Mouse (Mus musculus): ENCODE measurements around the gene Olfr1339. TPM values are rescaled to one million over a fixed set of nuclear protein-coding genes. Genes with fewer than 3 reads are reported as not detected.

Olfr1339 gene
- polyA plus RNA-seq (2015; fragmentation: Nextera tagmentation; extraction: Ambion mirVana): not detected in 2 replicates

DNA sequence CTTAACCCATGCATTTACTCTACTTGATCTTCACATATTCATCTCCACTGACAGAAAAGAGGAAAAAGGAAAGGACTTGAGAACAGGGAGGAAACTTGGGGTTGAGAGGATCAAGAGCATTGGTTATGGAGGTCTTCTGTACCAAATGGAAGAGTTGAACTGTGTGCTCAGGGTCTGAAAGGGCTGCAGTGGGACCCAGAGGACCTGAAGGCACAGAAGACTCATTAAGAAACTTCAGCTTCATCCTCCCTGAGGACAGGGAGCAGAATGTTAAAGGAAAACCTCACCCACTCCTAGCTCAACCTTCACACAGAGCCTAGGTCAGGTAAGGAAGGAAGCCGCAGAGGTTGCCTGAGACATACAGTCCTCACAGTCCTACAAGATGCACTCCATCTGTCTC is at the start of gene Olfr1339:
TSS of gene Olfr1339 (plus strand) at position 301 of the 400 bp plus-strand sequence.
- H3K9me3 ChIP-seq (ENCODE audit: control insufficient read depth, low read length): no peaks in the 10 kb centered on the region
- H3K36me3 ChIP-seq (ENCODE audit: control insufficient read depth, insufficient read depth, low read length): no peaks in the 10 kb centered on the region
- no peak for ATAC-seq
- WGBS: 100% methylated on average over 1 of the region's 1 CpGs
- no peaks in the 10 kb centered on the region for H3K27me3 ChIP-seq (replicated peaks; ENCODE audit: control insufficient read depth, insufficient read depth, low read length)
- H3K27ac ChIP-seq (ENCODE audit: low read length): no peak within 1 kb of the TSS
- no peak within 1 kb of the TSS for H3K9ac ChIP-seq (ENCODE audit: low read depth, low read length)
- no peak within 1 kb of the TSS for H3K4me3 ChIP-seq (ENCODE audit: low read length)
- no peak within 1 kb of the TSS for H3K4me2 ChIP-seq (ENCODE audit: low read depth, low read length)
- H3K4me1 ChIP-seq (ENCODE audit: control insufficient read depth, insufficient read depth, low read length): no peaks in the 10 kb centered on the region

DNA sequence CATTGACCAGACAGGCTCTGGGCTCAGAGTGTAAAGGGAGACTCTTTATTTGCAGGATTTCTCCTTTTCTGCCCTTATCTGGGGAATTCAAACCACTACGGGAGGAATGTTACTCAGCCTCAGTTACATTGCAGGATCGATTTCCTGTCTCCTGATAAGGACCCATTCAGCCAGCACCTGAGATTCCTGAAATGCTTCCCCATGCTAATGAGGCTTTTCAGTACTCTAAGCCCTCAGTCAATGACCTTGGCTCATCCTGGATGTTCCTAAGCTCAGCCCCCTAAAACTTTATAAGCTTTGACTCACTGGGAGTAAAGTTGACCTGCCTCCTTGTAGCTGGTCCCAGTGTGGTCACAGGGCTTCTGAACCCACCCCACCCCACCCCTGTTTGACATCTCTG is 44.9 kb upstream of the Olfr1339 start:
- WGBS: 19% methylated on average over 2 of the region's 2 CpGs
- Histone ChIP-seq H3K36me3 (ENCODE audit: control insufficient read depth, insufficient read depth, low read length) (no peaks in the 10 kb centered on the region), H3K9me3 (ENCODE audit: control insufficient read depth, low read length) (no peaks in the 10 kb centered on the region), H3K27ac (ENCODE audit: low read length) (no peak overlapping the region), H3K9ac (ENCODE audit: low read depth, low read length) (no peak overlapping the region), H3K4me2 (ENCODE audit: low read depth, low read length) (no peak overlapping the region), H3K27me3 (replicated peaks; ENCODE audit: control insufficient read depth, insufficient read depth, low read length) (no peaks in the 10 kb centered on the region), H3K4me3 (ENCODE audit: low read length) (no peak overlapping the region), H3K4me1 (ENCODE audit: control insufficient read depth, insufficient read depth, low read length) (no peaks in the 10 kb centered on the region)
- peak; percentile 38; the same call in 1 of the 2 replicates for ATAC-seq

DNA sequence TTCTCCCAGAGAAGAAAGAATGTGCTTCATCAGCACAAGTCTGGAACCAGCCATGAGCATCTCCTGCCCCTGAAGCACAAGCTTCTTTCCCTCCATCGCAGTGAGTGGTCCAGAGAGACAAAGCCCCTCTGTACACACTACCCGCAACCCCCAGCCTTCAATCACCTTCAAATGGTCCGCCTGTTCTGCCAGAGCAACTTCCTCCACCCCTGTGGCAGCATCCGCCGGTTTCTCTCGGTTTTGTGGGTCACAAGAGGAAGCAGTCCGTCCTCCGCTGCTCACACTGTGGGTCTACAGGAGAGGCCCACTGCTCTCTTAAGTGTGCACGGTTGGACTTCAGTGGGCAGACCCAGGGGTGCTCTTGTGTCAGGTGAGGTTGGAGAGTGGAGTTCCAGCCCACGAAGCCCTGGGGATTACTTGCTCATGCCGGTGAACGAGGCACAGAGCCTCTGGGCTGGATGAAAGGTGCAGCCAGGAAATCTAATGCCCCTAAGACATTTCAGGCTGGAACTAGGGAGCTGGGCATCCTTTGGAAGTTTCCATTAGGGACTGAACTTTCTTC is 39.5 kb upstream of the Olfr1339 start, which contains the start of gene Olfr1342:
TSS of gene Olfr1342 (minus strand) at position 345 of the 562 bp plus-strand sequence.
- no peak for ATAC-seq
- no peaks in the 10 kb centered on the region for H3K27me3 ChIP-seq (replicated peaks; ENCODE audit: control insufficient read depth, insufficient read depth, low read length)

DNA sequence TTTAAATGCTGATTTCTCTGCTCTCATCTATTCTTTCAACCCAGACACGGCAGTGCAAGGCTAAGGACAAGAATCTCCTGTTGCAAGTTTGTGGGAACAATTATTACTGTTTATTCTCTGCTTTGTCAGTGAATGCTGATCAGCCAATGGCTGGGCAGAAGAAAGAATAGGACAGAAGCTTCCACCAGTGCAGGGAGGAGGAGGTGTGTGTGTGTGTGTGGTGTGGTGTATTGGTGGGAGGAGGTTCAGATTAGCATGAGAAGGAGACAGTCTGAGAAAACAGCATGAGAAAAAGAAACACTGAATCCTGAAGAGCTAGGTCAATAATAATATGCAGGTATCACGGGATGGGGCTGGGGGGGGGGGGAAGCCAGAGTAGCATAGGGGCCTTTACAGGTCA is 38.2 kb upstream of the Olfr1339 start:
- Histone ChIP-seq H3K36me3 (ENCODE audit: control insufficient read depth, insufficient read depth, low read length) (no peaks in the 10 kb centered on the region), H3K4me3 (ENCODE audit: low read length) (no peak overlapping the region), H3K27me3 (replicated peaks; ENCODE audit: control insufficient read depth, insufficient read depth, low read length) (no peaks in the 10 kb centered on the region), H3K9me3 (ENCODE audit: control insufficient read depth, low read length) (no peaks in the 10 kb centered on the region), H3K4me2 (ENCODE audit: low read depth, low read length) (no peak overlapping the region), H3K27ac (ENCODE audit: low read length) (no peak overlapping the region), H3K9ac (ENCODE audit: low read depth, low read length) (no peak overlapping the region), H3K4me1 (ENCODE audit: control insufficient read depth, insufficient read depth, low read length) (no peaks in the 10 kb centered on the region)
- ATAC-seq: no peak
- WGBS: 44% methylated on average over 2 of the region's 2 CpGs

More for the DNA sequence above, 39.5 kb upstream of the Olfr1339 start, which contains the start of gene Olfr1342:
- H3K27ac ChIP-seq (ENCODE audit: low read length): no peak within 1 kb of the TSS
- no peak within 1 kb of the TSS for H3K4me2 ChIP-seq (ENCODE audit: low read depth, low read length)
- H3K36me3 ChIP-seq (ENCODE audit: control insufficient read depth, insufficient read depth, low read length): no peaks in the 10 kb centered on the region
- H3K9me3 ChIP-seq (ENCODE audit: control insufficient read depth, low read length): no peaks in the 10 kb centered on the region
- H3K4me3 ChIP-seq (ENCODE audit: low read length): no peak within 1 kb of the TSS
- H3K4me1 ChIP-seq (ENCODE audit: control insufficient read depth, insufficient read depth, low read length): no peaks in the 10 kb centered on the region
- no peak within 1 kb of the TSS for H3K9ac ChIP-seq (ENCODE audit: low read depth, low read length)
- WGBS: 58% methylated on average over 12 of the region's 12 CpGs

DNA sequence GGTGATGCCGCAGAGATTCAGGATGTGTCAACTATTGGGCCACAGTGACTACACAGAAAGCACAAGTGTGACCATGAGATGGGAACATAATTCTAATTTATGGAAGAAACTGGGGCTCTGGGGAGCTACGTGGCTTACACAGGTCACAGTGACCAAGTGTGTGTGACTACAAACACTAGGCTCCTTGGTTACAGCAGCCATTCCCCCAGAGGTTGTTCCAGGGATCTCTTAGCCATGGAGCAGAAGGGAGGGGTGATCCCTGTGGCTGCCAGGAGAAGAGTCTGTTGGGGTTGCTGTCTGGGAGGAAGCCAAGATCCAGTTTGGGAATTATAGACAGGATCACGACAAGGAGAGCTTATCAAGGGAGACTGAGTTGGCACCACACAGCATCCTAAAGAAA is 28.8 kb upstream of the Olfr1339 start, which contains the start of gene Olfr1341:
TSS of gene Olfr1341 (plus strand) at position 301 of the 400 bp plus-strand sequence.
- Histone ChIP-seq H3K36me3 (ENCODE audit: control insufficient read depth, insufficient read depth, low read length) (no peaks in the 10 kb centered on the region), H3K4me1 (ENCODE audit: control insufficient read depth, insufficient read depth, low read length) (no peaks in the 10 kb centered on the region), H3K4me2 (ENCODE audit: low read depth, low read length) (no peak within 1 kb of the TSS), H3K9me3 (ENCODE audit: control insufficient read depth, low read length) (no peaks in the 10 kb centered on the region), H3K4me3 (ENCODE audit: low read length) (no peak within 1 kb of the TSS), H3K27me3 (replicated peaks; ENCODE audit: control insufficient read depth, insufficient read depth, low read length) (no peaks in the 10 kb centered on the region), H3K27ac (ENCODE audit: low read length) (no peak within 1 kb of the TSS), H3K9ac (ENCODE audit: low read depth, low read length) (no peak within 1 kb of the TSS)
- ATAC-seq: no peak
- 84% methylated on average over 3 of the region's 3 CpGs for WGBS

DNA sequence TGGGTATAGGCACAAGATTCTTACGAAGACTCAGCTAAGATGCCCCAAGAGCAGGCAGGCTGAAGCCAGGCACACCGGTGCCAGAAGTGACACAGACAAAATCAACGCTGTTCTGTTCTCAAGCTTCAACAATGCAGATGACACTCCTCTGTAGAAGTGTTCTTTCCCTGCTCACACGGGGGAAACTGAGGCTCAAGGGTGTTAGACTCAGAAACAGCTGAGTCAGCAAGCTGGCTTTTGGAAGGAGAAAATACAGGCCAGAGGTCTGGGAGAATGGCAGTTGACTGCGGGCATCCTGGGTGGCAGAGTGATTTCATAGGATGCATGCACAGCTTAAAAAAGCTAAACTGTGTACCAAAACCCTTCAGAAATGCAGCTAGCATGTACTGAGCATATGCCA is 23.9 kb upstream of the Olfr1339 start:
- Histone ChIP-seq H3K4me1 (ENCODE audit: control insufficient read depth, insufficient read depth, low read length) (no peaks in the 10 kb centered on the region), H3K4me2 (ENCODE audit: low read depth, low read length) (no peak overlapping the region), H3K4me3 (ENCODE audit: low read length) (no peak overlapping the region), H3K9me3 (ENCODE audit: control insufficient read depth, low read length) (no peaks in the 10 kb centered on the region), H3K27me3 (replicated peaks; ENCODE audit: control insufficient read depth, insufficient read depth, low read length) (no peaks in the 10 kb centered on the region), H3K9ac (ENCODE audit: low read depth, low read length) (no peak overlapping the region), H3K27ac (ENCODE audit: low read length) (no peak overlapping the region), H3K36me3 (ENCODE audit: control insufficient read depth, insufficient read depth, low read length) (no peaks in the 10 kb centered on the region)
- 82% methylated on average over 5 of the region's 5 CpGs for WGBS
- ATAC-seq: no peak

DNA sequence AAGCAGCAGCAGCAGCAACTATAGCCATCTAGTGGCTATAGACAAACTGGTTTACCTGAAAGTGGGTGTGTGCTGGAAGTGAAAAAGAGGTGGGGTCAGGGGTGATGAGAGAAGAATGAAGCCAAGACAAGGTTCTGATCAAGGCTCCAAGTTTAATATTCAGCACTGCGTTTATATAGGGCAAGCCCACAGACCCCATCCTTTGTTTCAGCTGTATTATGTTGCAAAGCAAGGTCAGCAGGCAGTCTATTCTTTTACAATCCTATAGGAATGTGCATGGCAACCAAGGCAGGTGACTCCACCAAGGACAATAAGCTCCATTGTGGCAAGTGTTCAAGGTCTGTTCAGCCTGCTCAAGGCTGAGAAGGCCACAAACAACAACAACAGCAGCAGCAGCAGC is 20.3 kb upstream of the Olfr1339 start:
- Histone ChIP-seq H3K4me1 (ENCODE audit: control insufficient read depth, insufficient read depth, low read length) (no peaks in the 10 kb centered on the region), H3K27ac (ENCODE audit: low read length) (no peak overlapping the region), H3K36me3 (ENCODE audit: control insufficient read depth, insufficient read depth, low read length) (no peaks in the 10 kb centered on the region), H3K9ac (ENCODE audit: low read depth, low read length) (no peak overlapping the region), H3K4me2 (ENCODE audit: low read depth, low read length) (no peak overlapping the region), H3K4me3 (ENCODE audit: low read length) (no peak overlapping the region), H3K27me3 (replicated peaks; ENCODE audit: control insufficient read depth, insufficient read depth, low read length) (no peaks in the 10 kb centered on the region), H3K9me3 (ENCODE audit: control insufficient read depth, low read length) (no peaks in the 10 kb centered on the region)
- no peak for ATAC-seq
- WGBS: 54% methylated on average over 1 of the region's 1 CpGs

DNA sequence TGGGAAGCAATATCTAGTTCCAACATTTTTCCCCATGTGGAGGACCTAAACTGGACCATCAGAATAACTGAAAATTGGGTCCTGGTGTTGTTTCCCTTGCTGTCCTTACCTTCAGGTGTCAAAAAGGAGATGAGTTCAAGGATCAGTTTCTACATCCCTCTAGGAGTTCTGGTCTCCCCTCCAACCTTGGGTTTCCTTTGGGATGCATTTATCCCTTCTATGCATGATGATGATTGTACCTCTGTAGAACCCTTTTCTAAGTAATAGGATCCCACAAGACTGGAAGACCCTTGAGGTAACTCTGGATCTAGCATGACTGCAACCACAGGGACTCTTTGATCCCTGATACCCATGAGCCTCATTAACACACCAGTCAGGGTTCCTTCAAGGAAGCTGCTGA is 12.1 kb upstream of the Olfr1339 start, which contains the start of gene Olfr1340:
TSS of gene Olfr1340 (plus strand) at position 301 of the 400 bp plus-strand sequence.
- Histone ChIP-seq H3K4me3 (ENCODE audit: low read length) (no peak within 1 kb of the TSS), H3K27ac (ENCODE audit: low read length) (no peak within 1 kb of the TSS), H3K36me3 (ENCODE audit: control insufficient read depth, insufficient read depth, low read length) (no peaks in the 10 kb centered on the region), H3K9ac (ENCODE audit: low read depth, low read length) (no peak within 1 kb of the TSS), H3K4me2 (ENCODE audit: low read depth, low read length) (no peak within 1 kb of the TSS), H3K27me3 (replicated peaks; ENCODE audit: control insufficient read depth, insufficient read depth, low read length) (no peaks in the 10 kb centered on the region), H3K4me1 (ENCODE audit: control insufficient read depth, insufficient read depth, low read length) (no peaks in the 10 kb centered on the region), H3K9me3 (ENCODE audit: control insufficient read depth, low read length) (no peaks in the 10 kb centered on the region)
- no peak for ATAC-seq

DNA sequence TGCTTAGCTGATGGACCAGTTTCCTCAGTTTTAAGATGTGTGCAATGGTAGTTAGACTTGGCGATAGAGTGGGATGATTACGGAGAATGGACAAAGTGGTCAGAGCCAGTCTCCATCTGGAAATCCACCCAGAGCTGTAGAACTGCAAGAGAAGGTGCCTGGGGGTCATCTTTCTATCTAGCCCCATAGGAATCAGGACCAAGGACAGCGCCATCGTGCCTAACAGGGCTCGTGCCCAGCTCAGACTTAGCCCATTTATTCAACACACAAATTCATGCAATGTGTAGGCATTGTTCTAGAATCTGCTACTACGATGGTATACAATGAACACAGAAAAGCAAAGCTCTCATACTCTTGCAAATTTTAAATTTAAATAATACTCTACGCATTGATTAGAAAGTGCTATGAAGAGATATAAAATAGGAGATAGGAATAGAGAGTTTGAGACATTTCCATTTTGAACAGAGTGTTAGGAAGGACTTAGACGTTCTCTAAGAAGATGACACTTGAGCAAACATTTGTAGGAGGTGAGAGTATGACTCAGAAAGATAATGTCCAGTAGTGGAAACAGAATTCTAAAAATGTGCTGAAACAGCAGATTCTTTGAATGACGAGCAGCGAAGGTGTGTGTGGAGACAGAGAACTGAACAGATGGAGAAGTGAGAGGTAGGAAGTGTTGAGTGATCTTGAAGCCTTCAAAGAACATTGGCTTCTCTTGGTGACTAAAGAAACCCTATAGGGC is 10.1 kb upstream of the Olfr1339 start:
- no peak overlapping the region for H3K27ac ChIP-seq (ENCODE audit: low read length)
- no peaks in the 10 kb centered on the region for H3K27me3 ChIP-seq (replicated peaks; ENCODE audit: control insufficient read depth, insufficient read depth, low read length)
- H3K9me3 ChIP-seq (ENCODE audit: control insufficient read depth, low read length): no peaks in the 10 kb centered on the region
- WGBS: 56% methylated on average over 10 of the region's 10 CpGs
- H3K9ac ChIP-seq (ENCODE audit: low read depth, low read length): no peak overlapping the region
- no peak overlapping the region for H3K4me3 ChIP-seq (ENCODE audit: low read length)
- no peaks in the 10 kb centered on the region for H3K36me3 ChIP-seq (ENCODE audit: control insufficient read depth, insufficient read depth, low read length)
- H3K4me1 ChIP-seq (ENCODE audit: control insufficient read depth, insufficient read depth, low read length): no peaks in the 10 kb centered on the region
- H3K4me2 ChIP-seq (ENCODE audit: low read depth, low read length): no peak overlapping the region
- no peak for ATAC-seq

Data from intestine, embryonic 16.5 days (tissue).